Mouse (Mus musculus): ENCODE data around the gene Kif26b. TPM values are rescaled to one million over a fixed set of nuclear protein-coding genes. Genes with fewer than 3 reads are reported as not detected.

Gene Kif26b
- polyA plus RNA-seq, 1 experiment from 2014 or later, result 8.1 TPM

DNA sequence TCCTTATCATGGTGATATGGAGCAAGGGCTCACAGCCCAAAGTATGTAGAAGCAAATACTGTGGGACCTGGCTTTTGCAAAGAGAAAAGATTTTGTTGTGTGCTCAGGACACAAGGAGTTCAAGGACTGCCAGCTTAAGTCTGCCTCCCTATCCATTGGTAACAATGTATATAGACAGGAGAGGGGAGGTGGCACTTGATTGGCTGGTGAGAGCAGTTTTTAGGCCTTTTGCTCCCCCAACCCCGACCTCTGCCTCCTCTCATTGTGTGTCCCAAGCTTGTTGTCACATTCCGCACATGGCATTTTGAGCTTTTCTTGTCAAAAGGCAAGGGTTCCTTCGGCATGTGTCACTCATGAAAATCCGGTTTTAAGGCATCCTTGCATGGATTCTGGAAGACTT lies 326.0 kb downstream of the Kif26b start:
- ATAC-seq (ENCODE audit: low read depth) (no peak), DNase-seq (ENCODE audit: low spot score) (no peak)
- H3K4me1 ChIP-seq (ENCODE audit: control insufficient read depth, insufficient read depth, low read length), result no peaks in the 10 kb centered on the region
- WGBS, result 70% methylated on average over 4 of the region's 4 CpGs
- H3K9me3 ChIP-seq (ENCODE audit: control insufficient read depth, low read length), result no peaks in the 10 kb centered on the region
- H3K27ac ChIP-seq (replicated peaks; ENCODE audit: low read depth, low read length), result no peak overlapping the region
- H3K4me3 ChIP-seq (ENCODE audit: low read depth, low read length), result no peak overlapping the region
- H3K9ac ChIP-seq (ENCODE audit: low read depth, low read length), result no peak overlapping the region
- H3K36me3 ChIP-seq (ENCODE audit: control insufficient read depth, insufficient read depth, low read length), result no peaks in the 10 kb centered on the region
- H3K27me3 ChIP-seq (replicated peaks; ENCODE audit: control insufficient read depth, insufficient read depth, low read length), result no peaks in the 10 kb centered on the region
- no peak overlapping the region for H3K4me2 ChIP-seq (ENCODE audit: low read depth, low read length)

DNA sequence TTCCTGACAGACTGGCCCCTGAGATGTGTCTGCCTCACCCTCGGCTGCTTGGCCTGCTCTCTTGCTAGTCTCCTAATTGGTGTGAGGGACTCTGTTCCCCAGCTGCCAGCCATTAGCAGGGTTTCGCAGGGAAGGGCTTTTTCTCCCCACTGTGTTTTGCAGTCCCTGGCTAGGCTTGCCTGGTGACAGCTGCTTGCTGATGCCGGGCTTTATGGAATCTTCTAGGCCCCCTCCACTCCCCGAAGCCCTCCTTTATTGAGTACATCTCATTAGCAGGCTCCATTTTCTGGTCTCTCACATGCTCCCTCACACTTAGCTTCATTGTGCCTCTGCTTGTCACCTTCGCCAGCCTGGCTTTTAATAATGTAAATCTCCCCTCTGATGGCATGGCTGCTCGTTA lies 327.0 kb downstream of the Kif26b start:
- Histone ChIP-seq H3K27me3 (replicated peaks; ENCODE audit: control insufficient read depth, insufficient read depth, low read length) (no peaks in the 10 kb centered on the region), H3K4me2 (ENCODE audit: low read depth, low read length) (no peak overlapping the region), H3K9me3 (ENCODE audit: control insufficient read depth, low read length) (no peaks in the 10 kb centered on the region), H3K36me3 (ENCODE audit: control insufficient read depth, insufficient read depth, low read length) (no peaks in the 10 kb centered on the region), H3K9ac (ENCODE audit: low read depth, low read length) (no peak overlapping the region), H3K4me3 (ENCODE audit: low read depth, low read length) (no peak overlapping the region), H3K27ac (replicated peaks; ENCODE audit: low read depth, low read length) (no peak overlapping the region), H3K4me1 (ENCODE audit: control insufficient read depth, insufficient read depth, low read length) (no peaks in the 10 kb centered on the region)
- DNase-seq (ENCODE audit: low spot score) (peak; percentile 61), ATAC-seq (ENCODE audit: low read depth) (peak; percentile 65; the same call in 1 of the 2 replicates)
- WGBS, result 60% methylated on average over 6 of the region's 6 CpGs

DNA sequence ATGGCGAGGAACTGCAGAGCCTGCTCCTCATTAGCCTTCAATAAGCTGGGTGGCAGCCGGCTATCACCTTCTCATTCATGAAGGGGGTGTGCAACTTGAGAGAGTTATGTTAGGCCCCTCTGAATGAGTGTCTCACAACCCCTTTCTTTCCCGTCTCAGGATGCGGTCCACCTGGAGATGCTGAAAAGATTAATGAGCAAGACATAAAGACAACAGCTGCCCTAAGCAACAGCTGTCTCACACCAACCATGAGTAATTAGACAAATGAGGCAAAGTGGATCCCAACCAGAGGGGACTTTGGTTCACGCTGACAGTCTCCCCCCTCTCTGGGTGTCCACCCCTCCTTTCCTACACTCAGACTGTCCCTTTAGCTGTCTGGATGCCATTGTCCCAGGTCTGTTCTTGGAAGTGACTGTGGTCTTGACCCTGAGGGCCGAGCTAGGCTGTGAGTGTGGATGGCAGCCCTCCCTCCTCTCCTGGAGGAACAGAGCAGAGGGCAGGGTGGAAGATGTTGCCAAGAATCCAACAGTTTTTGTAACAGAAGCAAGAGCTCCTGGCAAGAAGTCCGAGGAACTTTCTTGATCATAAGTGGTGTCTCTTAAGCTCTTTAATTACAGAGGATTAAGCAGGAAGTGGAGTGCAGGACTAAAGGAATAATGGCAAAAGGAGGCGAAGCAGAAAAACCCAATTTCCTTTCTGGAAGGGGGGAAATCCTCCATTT lies 331.9 kb downstream of the Kif26b start:
- peak; percentile 43; the same call in 1 of the 2 replicates for ATAC-seq (ENCODE audit: low read depth)
- peak; percentile 25 for DNase-seq (ENCODE audit: low spot score)
- 0 out of 2 replicates have a peak, but pooled peaks cover 3% of the 10 kb centered on the region for H3K36me3 ChIP-seq (ENCODE audit: control insufficient read depth, insufficient read depth, low read length)

DNA sequence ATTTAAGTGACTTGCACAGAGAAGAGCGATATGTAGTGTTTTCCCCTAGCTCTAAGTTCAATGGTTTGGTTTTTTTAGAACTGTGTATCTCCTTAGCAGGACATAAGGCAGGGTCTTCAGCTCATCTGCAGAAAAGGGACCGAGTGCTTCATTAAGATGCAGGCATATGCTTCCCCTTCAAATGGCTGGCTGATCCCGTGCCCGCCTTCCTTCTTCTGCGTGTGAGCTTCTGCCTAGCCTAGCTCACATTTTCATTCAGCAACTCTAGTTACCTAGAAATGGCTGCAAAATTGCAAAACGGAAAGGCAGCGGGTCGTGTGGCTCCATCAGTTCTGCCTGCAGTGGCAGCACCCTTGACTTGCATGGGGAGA lies 332.5 kb downstream of the Kif26b start:
- Histone ChIP-seq H3K27me3 (replicated peaks; ENCODE audit: control insufficient read depth, insufficient read depth, low read length) (no peaks in the 10 kb centered on the region), H3K4me3 (ENCODE audit: low read depth, low read length) (no peak overlapping the region), H3K36me3 (ENCODE audit: control insufficient read depth, insufficient read depth, low read length) (0 out of 2 replicates have a peak, but pooled peaks cover 3% of the 10 kb centered on the region), H3K9ac (ENCODE audit: low read depth, low read length) (no peak overlapping the region), H3K4me1 (ENCODE audit: control insufficient read depth, insufficient read depth, low read length) (no peaks in the 10 kb centered on the region), H3K27ac (replicated peaks; ENCODE audit: low read depth, low read length) (no peak overlapping the region), H3K9me3 (ENCODE audit: control insufficient read depth, low read length) (no peaks in the 10 kb centered on the region), H3K4me2 (ENCODE audit: low read depth, low read length) (no peak overlapping the region)
- WGBS, result 87% methylated on average over 8 of the region's 8 CpGs
- ATAC-seq (ENCODE audit: low read depth), result no peak
- DNase-seq (ENCODE audit: low spot score), result no peak

More for the DNA sequence above, 331.9 kb downstream of the Kif26b start:
- Histone ChIP-seq H3K4me1 (ENCODE audit: control insufficient read depth, insufficient read depth, low read length) (no peaks in the 10 kb centered on the region), H3K27me3 (replicated peaks; ENCODE audit: control insufficient read depth, insufficient read depth, low read length) (no peaks in the 10 kb centered on the region), H3K4me3 (ENCODE audit: low read depth, low read length) (no peak overlapping the region), H3K9ac (ENCODE audit: low read depth, low read length) (no peak overlapping the region), H3K9me3 (ENCODE audit: control insufficient read depth, low read length) (no peaks in the 10 kb centered on the region), H3K4me2 (ENCODE audit: low read depth, low read length) (no peak overlapping the region), H3K27ac (replicated peaks; ENCODE audit: low read depth, low read length) (no peak overlapping the region)
- 71% methylated on average over 8 of the region's 8 CpGs for WGBS

DNA sequence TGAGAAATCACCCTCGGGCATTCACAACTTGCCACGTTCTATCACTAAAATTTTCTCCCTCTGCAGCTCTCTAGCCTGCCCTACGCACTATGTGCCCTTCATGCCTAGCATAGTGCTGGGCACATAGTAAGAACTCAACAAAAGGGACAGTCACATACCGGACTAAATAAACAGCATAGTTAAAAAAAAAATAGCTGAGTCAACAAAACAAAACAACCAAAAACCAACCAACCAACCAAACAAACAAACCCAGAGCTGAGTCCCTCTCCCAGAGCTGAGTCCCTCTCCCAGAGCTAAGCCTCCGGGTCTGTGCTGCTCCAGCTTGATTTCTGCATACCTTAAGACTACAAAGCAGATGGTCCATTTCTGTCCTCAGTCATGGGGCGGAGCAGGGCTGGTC lies 334.8 kb downstream of the Kif26b start:
- Histone ChIP-seq H3K9me3 (ENCODE audit: control insufficient read depth, low read length) (no peaks in the 10 kb centered on the region), H3K4me1 (ENCODE audit: control insufficient read depth, insufficient read depth, low read length) (no peaks in the 10 kb centered on the region), H3K4me2 (ENCODE audit: low read depth, low read length) (no peak overlapping the region), H3K27me3 (replicated peaks; ENCODE audit: control insufficient read depth, insufficient read depth, low read length) (no peaks in the 10 kb centered on the region), H3K36me3 (ENCODE audit: control insufficient read depth, insufficient read depth, low read length) (0 out of 2 replicates have a peak, but pooled peaks cover 7% of the 10 kb centered on the region), H3K27ac (replicated peaks; ENCODE audit: low read depth, low read length) (no peak overlapping the region), H3K4me3 (ENCODE audit: low read depth, low read length) (no peak overlapping the region), H3K9ac (ENCODE audit: low read depth, low read length) (no peak overlapping the region)
- ATAC-seq (ENCODE audit: low read depth), result no peak
- no peak for DNase-seq (ENCODE audit: low spot score)
- 88% methylated on average over 6 of the region's 6 CpGs for WGBS

DNA sequence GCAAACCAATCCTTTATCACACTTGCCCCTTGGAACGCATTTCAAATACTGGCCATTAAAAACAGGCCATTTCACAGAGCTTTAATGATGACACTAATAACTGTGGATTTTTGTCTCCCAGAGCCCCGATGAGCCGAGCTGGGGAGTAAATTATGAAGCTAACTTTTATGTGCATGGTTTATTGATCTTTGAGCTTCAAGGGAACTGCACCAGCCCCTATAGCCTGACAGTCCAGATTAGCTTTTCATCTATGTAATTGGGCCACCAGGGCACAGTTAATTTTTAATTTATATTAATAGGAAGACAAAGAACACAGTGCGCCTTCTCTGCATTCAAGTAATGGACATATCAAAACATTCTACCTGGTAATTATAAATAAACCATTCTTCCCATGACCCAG lies 335.4 kb downstream of the Kif26b start:
- Histone ChIP-seq H3K4me2 (ENCODE audit: low read depth, low read length) (no peak overlapping the region), H3K9me3 (ENCODE audit: control insufficient read depth, low read length) (no peaks in the 10 kb centered on the region), H3K27me3 (replicated peaks; ENCODE audit: control insufficient read depth, insufficient read depth, low read length) (no peaks in the 10 kb centered on the region), H3K27ac (replicated peaks; ENCODE audit: low read depth, low read length) (no peak overlapping the region), H3K4me1 (ENCODE audit: control insufficient read depth, insufficient read depth, low read length) (no peaks in the 10 kb centered on the region), H3K4me3 (ENCODE audit: low read depth, low read length) (no peak overlapping the region), H3K9ac (ENCODE audit: low read depth, low read length) (no peak overlapping the region), H3K36me3 (ENCODE audit: control insufficient read depth, insufficient read depth, low read length) (0 out of 2 replicates have a peak, but pooled peaks cover 8% of the 10 kb centered on the region)
- DNase-seq (ENCODE audit: low spot score) (no peak), ATAC-seq (ENCODE audit: low read depth) (no peak)
- WGBS, result 87% methylated on average over 4 of the region's 4 CpGs

DNA sequence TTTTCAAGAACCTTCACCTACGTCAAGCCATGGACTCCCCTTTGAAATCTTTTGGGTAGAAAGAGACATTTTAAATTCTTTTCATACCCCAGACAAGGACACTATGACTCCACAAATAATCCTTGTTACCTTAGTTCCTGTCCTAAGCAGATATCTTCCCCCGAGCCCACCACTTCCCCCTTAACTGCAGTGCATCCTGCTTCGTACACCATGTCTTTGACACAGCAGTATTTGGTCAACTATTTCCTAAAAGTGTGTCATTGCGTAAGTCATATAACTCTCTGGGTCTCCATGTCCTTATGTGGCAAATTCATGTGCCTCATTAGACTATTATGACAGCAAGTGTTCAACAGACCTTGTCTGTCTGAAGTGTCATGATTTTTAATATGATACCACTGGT lies 337.8 kb downstream of the Kif26b start:
- 89% methylated on average over 4 of the region's 4 CpGs for WGBS

DNA sequence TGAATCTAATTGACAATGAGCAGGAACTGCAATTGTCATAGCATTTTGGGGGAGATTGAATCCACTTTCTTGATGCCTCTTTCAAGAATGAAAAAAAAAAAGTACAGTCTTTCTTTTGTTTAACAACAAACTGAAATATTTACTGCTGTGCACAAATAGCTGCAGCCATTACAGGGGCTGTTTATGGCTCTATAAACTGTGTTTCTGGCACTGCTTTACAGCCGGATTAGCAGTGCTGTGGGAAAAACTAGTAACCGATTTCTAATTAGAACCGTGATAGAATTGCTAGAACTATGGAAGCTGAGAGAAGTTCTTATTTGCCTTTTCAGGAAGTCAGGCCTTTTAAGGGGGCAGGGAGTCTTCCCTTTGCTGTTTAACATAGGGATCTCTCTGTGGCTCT lies 342.1 kb downstream of the Kif26b start:
- H3K27ac ChIP-seq (replicated peaks; ENCODE audit: low read depth, low read length), result no peak overlapping the region
- H3K4me3 ChIP-seq (ENCODE audit: low read depth, low read length), result no peak overlapping the region
- no peak overlapping the region for H3K9ac ChIP-seq (ENCODE audit: low read depth, low read length)
- H3K27me3 ChIP-seq (replicated peaks; ENCODE audit: control insufficient read depth, insufficient read depth, low read length), result no peaks in the 10 kb centered on the region
- no peaks in the 10 kb centered on the region for H3K4me1 ChIP-seq (ENCODE audit: control insufficient read depth, insufficient read depth, low read length)
- no peak for ATAC-seq (ENCODE audit: low read depth)
- H3K36me3 ChIP-seq (ENCODE audit: control insufficient read depth, insufficient read depth, low read length), result peaks cover 41% of the 10 kb centered on the region
- no peak overlapping the region for H3K4me2 ChIP-seq (ENCODE audit: low read depth, low read length)
- no peaks in the 10 kb centered on the region for H3K9me3 ChIP-seq (ENCODE audit: control insufficient read depth, low read length)
- DNase-seq (ENCODE audit: low spot score), result no peak
- 79% methylated on average over 3 of the region's 3 CpGs for WGBS

More for the DNA sequence above, 337.8 kb downstream of the Kif26b start:
- Histone ChIP-seq H3K4me3 (ENCODE audit: low read depth, low read length) (no peak overlapping the region), H3K27me3 (replicated peaks; ENCODE audit: control insufficient read depth, insufficient read depth, low read length) (no peaks in the 10 kb centered on the region), H3K36me3 (ENCODE audit: control insufficient read depth, insufficient read depth, low read length) (peaks cover 22% of the 10 kb centered on the region; the same call in 1 of the 2 replicates), H3K9me3 (ENCODE audit: control insufficient read depth, low read length) (no peaks in the 10 kb centered on the region), H3K4me1 (ENCODE audit: control insufficient read depth, insufficient read depth, low read length) (no peaks in the 10 kb centered on the region), H3K4me2 (ENCODE audit: low read depth, low read length) (no peak overlapping the region), H3K9ac (ENCODE audit: low read depth, low read length) (no peak overlapping the region), H3K27ac (replicated peaks; ENCODE audit: low read depth, low read length) (no peak overlapping the region)
- ATAC-seq (ENCODE audit: low read depth) (no peak), DNase-seq (ENCODE audit: low spot score) (no peak)

DNA sequence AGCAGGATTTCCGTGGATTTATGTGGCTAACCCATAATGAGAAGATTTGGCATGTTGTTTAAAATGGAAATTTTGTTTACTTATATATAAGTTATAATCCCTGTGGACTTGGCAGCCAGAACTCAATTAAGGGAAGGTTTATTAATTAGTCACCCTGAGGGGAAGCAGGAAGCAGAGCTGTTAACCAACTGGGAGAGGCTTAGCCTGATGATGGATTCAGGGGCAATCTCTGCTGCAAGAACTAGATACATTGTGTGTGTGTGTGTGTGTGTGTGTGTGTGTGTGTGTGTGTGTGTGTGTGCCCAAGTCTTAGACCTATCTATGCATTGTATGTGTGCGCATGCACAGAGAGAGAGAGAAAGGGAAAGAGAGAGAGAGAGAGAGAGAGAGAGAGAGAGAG lies 348.0 kb downstream of the Kif26b start:
- no peak for ATAC-seq (ENCODE audit: low read depth)
- H3K9ac ChIP-seq (ENCODE audit: low read depth, low read length), result no peak overlapping the region
- no peak overlapping the region for H3K4me2 ChIP-seq (ENCODE audit: low read depth, low read length)
- DNase-seq (ENCODE audit: low spot score), result no peak
- WGBS, result 75% methylated on average over 2 of the region's 2 CpGs
- peaks cover 5% of the 10 kb centered on the region; the same call in 1 of the 2 replicates for H3K4me1 ChIP-seq (ENCODE audit: control insufficient read depth, insufficient read depth, low read length)
- H3K27me3 ChIP-seq (replicated peaks; ENCODE audit: control insufficient read depth, insufficient read depth, low read length), result no peaks in the 10 kb centered on the region
- no peak overlapping the region for H3K27ac ChIP-seq (replicated peaks; ENCODE audit: low read depth, low read length)
- H3K36me3 ChIP-seq (ENCODE audit: control insufficient read depth, insufficient read depth, low read length), result peaks cover 30% of the 10 kb centered on the region
- H3K4me3 ChIP-seq (ENCODE audit: low read depth, low read length), result no peak overlapping the region
- H3K9me3 ChIP-seq (ENCODE audit: control insufficient read depth, low read length), result no peaks in the 10 kb centered on the region

Measured in embryonic facial prominence, embryonic 14.5 days (tissue).